Mouse (Mus musculus) C2C12 (cell line): ENCODE results near the gene Zyg11a. TPM values are rescaled to one million over a fixed set of nuclear protein-coding genes. Genes with fewer than 3 reads are reported as not detected.
"Not testable (repeated sequence)": the region's sequence is repeated elsewhere in the genome, so short reads cannot be mapped to it uniquely, and the experiment has no call there.

Source experiments
- H3K27me3 ChIP-seq: one replicate; pipeline ENCODE4 v1.6.1; 2011; ENCODE audit not compliant: control insufficient read depth, insufficient read depth, insufficient read length
- H3K36me3 ChIP-seq: one replicate; pipeline ENCODE4 v1.6.1; 2011; ENCODE audit not compliant: control insufficient read depth, insufficient read depth
- H3K4me3 ChIP-seq: one replicate; pipeline ENCODE4 v1.5.1; 2011; ENCODE audit warnings: mild to moderate bottlenecking, control low read depth; ENCODE audit not compliant: poor library complexity, insufficient read depth, severe bottlenecking
- H3K79me2 ChIP-seq: one replicate; pipeline ENCODE4 v1.6.1; 2011; ENCODE audit not compliant: control insufficient read depth, insufficient read depth
- H3K79me3 ChIP-seq: one replicate; pipeline ENCODE4 v1.6.1; 2011; ENCODE audit warnings: low read depth, control low read depth
- H3ac ChIP-seq: one replicate; pipeline ENCODE3; 2011; ENCODE audit warnings: low read depth; ENCODE audit not compliant: control insufficient read depth, insufficient read length
- CEBPB ChIP-seq: IDR thresholded peaks from one replicate; pipeline ENCODE4 v1.6.1; 2011; ENCODE audit warnings: low read depth, mild to moderate bottlenecking, control low read depth, moderate library complexity
- CTCF ChIP-seq: IDR thresholded peaks from one replicate; pipeline ENCODE4 v1.5.1; 2011; ENCODE audit not compliant: control insufficient read depth, insufficient read depth, insufficient read length
- FOSL1 ChIP-seq: IDR thresholded peaks from one replicate; pipeline ENCODE4 v1.8.0; 2011; ENCODE audit warnings: mild to moderate bottlenecking, low read length; ENCODE audit not compliant: poor library complexity, insufficient read depth, severe bottlenecking
- MAX ChIP-seq: IDR thresholded peaks from one replicate; pipeline ENCODE4 v1.6.1; 2011; ENCODE audit warnings: mild to moderate bottlenecking, control low read depth
- MYOD1 ChIP-seq: IDR thresholded peaks from one replicate; pipeline ENCODE4 v1.6.1; 2011; ENCODE audit warnings: low read depth; ENCODE audit not compliant: control insufficient read depth, insufficient read length
- MYOG ChIP-seq: IDR thresholded peaks from one replicate; pipeline ENCODE4 v1.6.1; 2011; ENCODE audit not compliant: control insufficient read depth, insufficient read length; ENCODE audit errors: extremely low read depth
- USF1 ChIP-seq: IDR thresholded peaks from one replicate; pipeline ENCODE4 v1.6.1; 2011; ENCODE audit warnings: low read depth, mild to moderate bottlenecking, control low read depth, moderate library complexity
- polyA plus RNA-seq: library from polyadenylated mRNA; unstranded; fragments of >200 nt; fragmentation: generic; extraction: Trizol; gene quantifications from one replicate; pipeline ENCODE4 v1.2.1, GENCODE M21; 2012; ENCODE audit warnings: missing spikeins

Gene Zyg11a
- polyA plus RNA-seq, 1 experiment = 0.01 TPM

DNA sequence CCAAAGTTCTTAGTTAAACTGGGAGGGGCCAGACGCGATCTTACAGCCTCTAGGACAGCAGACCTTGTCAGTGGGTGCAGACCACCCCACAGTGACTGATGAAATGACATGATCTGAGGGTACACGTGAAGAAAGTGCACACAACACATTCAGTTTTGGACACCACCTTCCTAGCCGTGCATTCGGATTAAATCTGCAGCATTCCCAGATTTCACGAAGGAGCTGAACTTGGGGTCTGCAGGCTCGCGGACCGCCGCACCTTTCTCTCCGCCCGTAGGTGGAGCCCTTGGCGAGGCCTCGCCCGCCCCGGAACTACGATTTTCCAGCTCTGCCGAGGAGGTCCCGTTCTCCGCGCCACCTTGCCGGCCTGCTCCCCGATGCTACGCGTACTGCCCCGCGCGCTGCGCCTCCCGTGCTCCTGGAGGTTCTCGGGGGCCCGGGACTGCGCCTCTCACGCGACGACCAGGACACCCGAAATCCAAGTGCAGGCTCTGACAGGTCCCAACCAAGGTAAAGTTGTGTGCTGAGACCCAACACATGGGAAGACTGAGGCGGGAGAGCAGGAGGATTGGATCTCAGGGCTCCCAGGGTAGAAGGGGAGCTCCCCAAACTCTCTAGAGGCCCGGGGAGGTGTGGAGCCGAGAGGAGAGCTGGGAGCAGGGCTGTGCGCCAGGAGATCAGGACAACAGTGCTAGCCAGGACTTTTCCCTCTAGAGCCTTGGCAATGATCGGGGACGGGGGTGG, 52.5 kb downstream of the Zyg11a start, which contains the start of gene Echdc2:
TSS of gene Echdc2 (plus strand) at position 286 of the 744 bp plus-strand sequence.
- H3K36me3 ChIP-seq = no peaks in the 10 kb centered on the region
- TF ChIP-seq FOSL1 = no peak
- no peak for TF ChIP-seq MYOD1
- TF ChIP-seq USF1 = no peak
- no peak for TF ChIP-seq MAX
- no peak for TF ChIP-seq MYOG
- TF ChIP-seq CTCF = no peak
- TF ChIP-seq CEBPB = no peak
- no peaks in the 10 kb centered on the region for H3K79me3 ChIP-seq
- H3K4me3 ChIP-seq = peak within 1 kb of the TSS; percentile 39
- no peaks in the 10 kb centered on the region for H3K27me3 ChIP-seq
- H3ac ChIP-seq = peak within 1 kb of the TSS; percentile 70
- no peaks in the 10 kb centered on the region for H3K79me2 ChIP-seq

- Histone ChIP-seq H3K79me3 (no peaks in the 10 kb centered on the region), H3K27me3 (no peaks in the 10 kb centered on the region), H3ac (no peak overlapping the region), H3K79me2 (no peaks in the 10 kb centered on the region), H3K36me3 (no peaks in the 10 kb centered on the region), H3K4me3 (no peak overlapping the region)
- no peak for TF ChIP-seq MAX
- no peak for TF ChIP-seq CTCF
- no peak for TF ChIP-seq MYOD1
- TF ChIP-seq USF1 = no peak
Observed at GRCm38 (mm10) chr4:108163291-108163690, 54.6 kb downstream of the Zyg11a start.

DNA sequence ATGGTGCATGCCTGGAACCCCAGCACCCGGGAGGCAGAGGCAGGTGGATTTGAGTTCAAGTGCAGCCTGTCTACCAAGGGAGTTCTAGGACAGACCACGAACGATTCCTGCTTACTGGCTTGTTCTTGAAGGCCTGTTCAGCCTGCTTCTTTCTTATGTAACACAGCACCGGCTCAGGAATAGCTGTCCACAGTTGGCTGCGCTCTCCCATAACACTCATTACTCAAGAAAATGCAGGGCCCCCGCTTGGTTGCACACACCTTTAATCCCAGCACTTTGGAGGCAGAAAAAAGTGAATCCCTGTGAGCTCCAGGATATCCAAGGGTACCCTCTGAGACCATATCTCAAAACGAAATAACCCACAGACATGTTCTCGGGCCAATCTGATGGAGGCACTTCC, 55.9 kb downstream of the Zyg11a start:
- H3K79me2 ChIP-seq = no peaks in the 10 kb centered on the region
- H3K79me3 ChIP-seq = no peaks in the 10 kb centered on the region
- H3ac ChIP-seq = no peak overlapping the region
- H3K27me3 ChIP-seq = no peaks in the 10 kb centered on the region
- H3K36me3 ChIP-seq = no peaks in the 10 kb centered on the region
- TF ChIP-seq MYOD1 (no peak), MAX (no peak), CTCF (no peak), FOSL1 (no peak), USF1 (no peak), CEBPB (no peak), MYOG (no peak)
- no peak overlapping the region for H3K4me3 ChIP-seq

DNA sequence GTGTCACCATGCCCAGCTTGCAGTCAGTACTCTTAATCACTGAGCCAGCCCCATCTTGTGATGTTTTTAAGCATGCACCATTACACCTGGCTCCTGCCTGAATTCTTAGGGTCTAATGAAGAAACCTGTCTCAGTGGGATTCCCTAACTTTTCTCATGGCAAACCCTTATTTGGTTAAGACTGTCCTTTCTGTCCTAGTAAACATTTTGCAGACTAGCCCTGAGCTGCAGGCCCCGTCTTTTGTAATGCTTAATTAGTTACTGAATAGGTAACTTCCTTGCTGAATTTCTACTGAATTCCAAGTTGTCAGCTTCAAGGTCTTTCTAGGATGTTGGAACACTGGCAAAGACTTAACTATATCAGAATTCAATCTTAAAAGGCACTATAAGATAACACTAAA, 62.7 kb downstream of the Zyg11a start:
- not testable (repeated sequence) for H3K79me3 ChIP-seq, H3K4me3 ChIP-seq, H3ac ChIP-seq, H3K36me3 ChIP-seq, H3K27me3 ChIP-seq, H3K79me2 ChIP-seq

GRCm38 (mm10) chr4:108145554-108145953, 72.3 kb downstream of the Zyg11a start:
- not testable (repeated sequence) for H3K79me3 ChIP-seq, H3K36me3 ChIP-seq, H3K79me2 ChIP-seq, H3ac ChIP-seq, H3K27me3 ChIP-seq, H3K4me3 ChIP-seq

GRCm38 (mm10) chr4:108144880-108145279, 73.0 kb downstream of the Zyg11a start, which contains the start of gene Scp2:
Scp2 (minus strand) TSS chr4:108144998.
- Histone ChIP-seq H3K36me3 (no peaks in the 10 kb centered on the region), H3K79me3 (no peaks in the 10 kb centered on the region)
- no peak for TF ChIP-seq CEBPB
- no peak for TF ChIP-seq FOSL1
- TF ChIP-seq MAX = no peak
- TF ChIP-seq CTCF = no peak
- TF ChIP-seq MYOD1 = no peak
- no peak for TF ChIP-seq MYOG
- TF ChIP-seq USF1 = no peak

More at GRCm38 (mm10) chr4:108144880-108145279, 73.0 kb downstream of the Zyg11a start, which contains the start of gene Scp2:
- Histone ChIP-seq H3ac (no peak within 1 kb of the TSS), H3K4me3 (no peak within 1 kb of the TSS), H3K79me2 (no peaks in the 10 kb centered on the region), H3K27me3 (no peaks in the 10 kb centered on the region)
